Mouse (Mus musculus) midbrain, embryonic 11.5 days (tissue): Measurements from ENCODE around the gene Lman2l. TPM values are rescaled to one million over a fixed set of nuclear protein-coding genes. Genes with fewer than 3 reads are reported as not detected.

Experiments used
- ATAC-seq: fragments of 200-750 bp; cut with Nextera tagmentation; 2 replicates; pipeline ENCODE4 v1.8.0; 2017; ENCODE audit warnings: moderate TSS enrichment, moderate library complexity; ENCODE audit not compliant: low FRiP score
- DNase-seq: peaks from one replicate; pipeline ENCODE4 v3.0.0; 2015; ENCODE audit warnings: low spot score; ENCODE audit errors: missing footprints
- H3K27ac ChIP-seq: fragments of 300-500 bp; sonication (generic); 2 replicates; pipeline ENCODE4 v1.5.1; 2014; ENCODE audit warnings: low read depth, low read length
- H3K27me3 ChIP-seq: fragments of 300-500 bp; sonication (generic); 2 replicates; pipeline ENCODE4 v1.6.1; 2014; ENCODE audit warnings: mild to moderate bottlenecking, low read length, moderate library complexity, mixed read lengths; ENCODE audit not compliant: control insufficient read depth, insufficient read depth
- H3K36me3 ChIP-seq: fragments of 300-500 bp; sonication (generic); 2 replicates; pipeline ENCODE4 v1.6.1; 2014; ENCODE audit warnings: mild to moderate bottlenecking, low read length, moderate library complexity, mixed read lengths; ENCODE audit not compliant: control insufficient read depth, insufficient read depth
- H3K4me1 ChIP-seq: fragments of 300-500 bp; sonication (generic); 2 replicates; pipeline ENCODE4 v1.6.1; 2014; ENCODE audit warnings: low read length; ENCODE audit not compliant: control insufficient read depth, insufficient read depth
- H3K4me2 ChIP-seq: fragments of 300-500 bp; sonication (generic); 2 replicates; pipeline ENCODE4 v1.6.1; 2014; ENCODE audit warnings: mild to moderate bottlenecking, moderate library complexity
- H3K4me3 ChIP-seq: fragments of 300-500 bp; sonication (generic); 2 replicates; pipeline ENCODE4 v1.5.1; 2014; ENCODE audit warnings: low read depth, low read length
- H3K9ac ChIP-seq: fragments of 300-500 bp; sonication (generic); 2 replicates; pipeline ENCODE4 v1.6.1; 2014; ENCODE audit warnings: low read length
- H3K9me3 ChIP-seq: fragments of 300-500 bp; sonication (generic); 2 replicates; pipeline ENCODE4 v1.6.1; 2016; ENCODE audit warnings: low read length; ENCODE audit not compliant: control insufficient read depth
- WGBS: fragments of 180-500 bp; shearing (Covaris S2); extraction: QIAGEN DNeasy Blood & Tissue Kit; methylation state at CpG from one replicate; pipeline ENCODE4 v1.1.7; 2014; 5-methylcytosine and 5-hydroxymethylcytosine counted together
- polyA plus RNA-seq: library from polyadenylated mRNA; unstranded; fragments of >200 nt; fragmentation: Nextera tagmentation; extraction: Ambion mirVana; gene quantifications from 2 replicates; pipeline ENCODE4 v1.2.1, GENCODE M21; 2014

Gene Lman2l
- polyA plus RNA-seq, 1 experiment from 2014 or later: 35.6 TPM

GRCm38 (mm10) chr1:36441101-36441500 is 4.0 kb downstream of the Lman2l start:
- 88% methylated on average over 4 of the region's 4 CpGs for WGBS
- peaks cover 14% of the 10 kb centered on the region; the same call in 1 of the 2 replicates for H3K36me3 ChIP-seq
- no peaks in the 10 kb centered on the region for H3K9me3 ChIP-seq
- DNase-seq (no peak), ATAC-seq (no peak)
- no peak overlapping the region for H3K9ac ChIP-seq
- H3K4me2 ChIP-seq: no peak overlapping the region
- no peak overlapping the region for H3K27ac ChIP-seq
- H3K4me1 ChIP-seq: no peaks in the 10 kb centered on the region
- no peaks in the 10 kb centered on the region for H3K27me3 ChIP-seq
- H3K4me3 ChIP-seq: no peak overlapping the region

GRCm38 (mm10) chr1:36437223-36437622 is 7.8 kb downstream of the Lman2l start:
- DNase-seq: no peak
- no peaks in the 10 kb centered on the region for H3K9me3 ChIP-seq
- no peak overlapping the region for H3K4me2 ChIP-seq
- no peaks in the 10 kb centered on the region for H3K27me3 ChIP-seq
- WGBS: 94% methylated on average over 3 of the region's 3 CpGs
- no peak overlapping the region for H3K4me3 ChIP-seq
- no peaks in the 10 kb centered on the region for H3K4me1 ChIP-seq
- no peak overlapping the region for H3K27ac ChIP-seq
- peaks cover 18% of the 10 kb centered on the region; the same call in 1 of the 2 replicates for H3K36me3 ChIP-seq
- no peak for ATAC-seq
- H3K9ac ChIP-seq: no peak overlapping the region

GRCm38 (mm10) chr1:36436515-36436914 is 8.6 kb downstream of the Lman2l start:
- Histone ChIP-seq H3K9ac (no peak overlapping the region), H3K4me1 (no peaks in the 10 kb centered on the region), H3K4me3 (no peak overlapping the region), H3K4me2 (no peak overlapping the region), H3K9me3 (no peaks in the 10 kb centered on the region), H3K27me3 (no peaks in the 10 kb centered on the region), H3K27ac (no peak overlapping the region), H3K36me3 (peaks cover 21% of the 10 kb centered on the region; the same call in 1 of the 2 replicates)
- no peak for ATAC-seq
- no peak for DNase-seq
- 93% methylated on average over 6 of the region's 6 CpGs for WGBS

- Histone ChIP-seq H3K36me3 (peaks cover 21% of the 10 kb centered on the region; the same call in 1 of the 2 replicates), H3K27me3 (no peaks in the 10 kb centered on the region), H3K27ac (no peak overlapping the region), H3K4me3 (no peak overlapping the region), H3K4me1 (no peaks in the 10 kb centered on the region), H3K9me3 (no peaks in the 10 kb centered on the region), H3K4me2 (no peak overlapping the region), H3K9ac (no peak overlapping the region)
- 82% methylated on average over 4 of the region's 4 CpGs for WGBS
- DNase-seq (no peak), ATAC-seq (no peak)
Observed at GRCm38 (mm10) chr1:36435071-36435470, 10.0 kb downstream of the Lman2l start.

- 93% methylated on average over 3 of the region's 3 CpGs for WGBS
- no peak for ATAC-seq
- H3K36me3 ChIP-seq: peaks cover 20% of the 10 kb centered on the region; the same call in 1 of the 2 replicates
Observed at GRCm38 (mm10) chr1:36433616-36434015, 11.5 kb downstream of the Lman2l start.

GRCm38 (mm10) chr1:36432999-36433398 is 12.1 kb downstream of the Lman2l start:
- Histone ChIP-seq H3K4me2 (no peak overlapping the region), H3K36me3 (peaks cover 16% of the 10 kb centered on the region; the same call in 1 of the 2 replicates), H3K9me3 (no peaks in the 10 kb centered on the region), H3K27me3 (no peaks in the 10 kb centered on the region), H3K9ac (no peak overlapping the region), H3K4me3 (no peak overlapping the region), H3K4me1 (no peaks in the 10 kb centered on the region), H3K27ac (no peak overlapping the region)
- DNase-seq: no peak
- ATAC-seq: no peak
- WGBS: 90% methylated on average over 4 of the region's 4 CpGs

More at GRCm38 (mm10) chr1:36433616-36434015, 11.5 kb downstream of the Lman2l start:
- DNase-seq: no peak
- Histone ChIP-seq H3K27ac (no peak overlapping the region), H3K9ac (no peak overlapping the region), H3K9me3 (no peaks in the 10 kb centered on the region), H3K4me2 (no peak overlapping the region), H3K4me3 (no peak overlapping the region), H3K4me1 (no peaks in the 10 kb centered on the region), H3K27me3 (no peaks in the 10 kb centered on the region)

- H3K4me1 ChIP-seq: no peaks in the 10 kb centered on the region
- H3K36me3 ChIP-seq: peaks cover 14% of the 10 kb centered on the region; the same call in 1 of the 2 replicates
- H3K27ac ChIP-seq: no peak overlapping the region
- DNase-seq: no peak
- no peak overlapping the region for H3K4me2 ChIP-seq
- no peaks in the 10 kb centered on the region for H3K9me3 ChIP-seq
- WGBS: 93% methylated on average over 2 of the region's 2 CpGs
- ATAC-seq: no peak
- H3K27me3 ChIP-seq: no peaks in the 10 kb centered on the region
- H3K4me3 ChIP-seq: no peak overlapping the region
- no peak overlapping the region for H3K9ac ChIP-seq
Observed at GRCm38 (mm10) chr1:36429511-36429910, 15.6 kb downstream of the Lman2l start.

GRCm38 (mm10) chr1:36404531-36404930 is 40.5 kb downstream of the Lman2l start:
- ATAC-seq (no peak), DNase-seq (peak; percentile 44)
- no peak overlapping the region for H3K27ac ChIP-seq
- H3K4me3 ChIP-seq: no peak overlapping the region
- no peak overlapping the region for H3K9ac ChIP-seq
- no peak overlapping the region for H3K4me2 ChIP-seq
- no peaks in the 10 kb centered on the region for H3K27me3 ChIP-seq
- H3K36me3 ChIP-seq: no peaks in the 10 kb centered on the region
- H3K4me1 ChIP-seq: no peaks in the 10 kb centered on the region; the same call in 1 of the 2 replicates
- H3K9me3 ChIP-seq: no peaks in the 10 kb centered on the region
- 86% methylated on average over 6 of the region's 6 CpGs for WGBS

- H3K9ac ChIP-seq: no peak overlapping the region
- H3K4me1 ChIP-seq: no peaks in the 10 kb centered on the region; the same call in 1 of the 2 replicates
- no peak overlapping the region for H3K4me2 ChIP-seq
- WGBS: 66% methylated on average over 4 of the region's 4 CpGs
- H3K27me3 ChIP-seq: no peaks in the 10 kb centered on the region
- no peak overlapping the region for H3K4me3 ChIP-seq
- H3K9me3 ChIP-seq: no peaks in the 10 kb centered on the region
- no peaks in the 10 kb centered on the region for H3K36me3 ChIP-seq
- DNase-seq: peak; percentile 49
- no peak overlapping the region for H3K27ac ChIP-seq
- no peak for ATAC-seq
Observed at GRCm38 (mm10) chr1:36401509-36401908, 43.6 kb downstream of the Lman2l start.
